Mouse (Mus musculus): Measurements from ENCODE around the gene Qprt. TPM values are rescaled to one million over a fixed set of nuclear protein-coding genes. Genes with fewer than 3 reads are reported as not detected.

The Qprt gene
- total and polyA plus RNA-seq, 2 experiments from 2014 or later: 1.8 to 1.9 TPM

GRCm38 (mm10) chr7:127153477-127153876, 31.5 kb upstream of the Qprt start:
- H3K27ac ChIP-seq (ENCODE audit: low read depth, low read length): no peak overlapping the region
- H3K4me2 ChIP-seq (ENCODE audit: low read depth, low read length, poor library complexity, severe bottlenecking): no peak overlapping the region
- no peak overlapping the region for H3K9ac ChIP-seq (replicated peaks; ENCODE audit: low read length, poor library complexity, severe bottlenecking)
- no peaks in the 10 kb centered on the region for H3K4me1 ChIP-seq (ENCODE audit: insufficient read depth, low read length)
- no peak overlapping the region for H3K4me3 ChIP-seq (ENCODE audit: low read depth, low read length)
- no peak for DNase-seq (ENCODE audit: low spot score)
- H3K36me3 ChIP-seq (ENCODE audit: insufficient read depth, low read length): no peaks in the 10 kb centered on the region
- 89% methylated on average over 3 of the region's 3 CpGs for WGBS
- ATAC-seq (ENCODE audit: low FRiP score): no peak
- no peaks in the 10 kb centered on the region for H3K9me3 ChIP-seq (ENCODE audit: low read length)
- no peak for TF ChIP-seq CTCF (IDR thresholded peaks at IDR 0.05)
- no peaks in the 10 kb centered on the region for H3K27me3 ChIP-seq (ENCODE audit: insufficient read depth, low read length)

DNA sequence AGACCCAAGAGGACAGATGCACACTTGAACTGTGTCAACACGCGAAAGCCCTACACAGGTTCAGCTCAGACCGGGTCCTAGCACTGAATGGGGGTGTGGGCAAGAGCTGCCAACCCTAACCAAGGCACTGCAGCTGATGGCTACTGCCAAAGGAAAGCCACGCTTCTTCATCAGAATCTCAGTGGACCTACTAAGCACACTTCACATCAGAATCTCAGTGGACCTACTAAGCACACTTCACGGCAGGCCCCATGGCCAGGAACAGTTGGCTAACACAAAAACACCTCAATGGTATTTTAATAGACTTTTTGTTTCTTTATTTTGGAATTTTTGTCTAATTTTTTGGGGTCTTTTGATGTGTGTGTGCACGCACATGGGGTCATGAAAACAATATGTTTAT, 30.4 kb upstream of the Qprt start:
- ATAC-seq (ENCODE audit: low FRiP score) (no peak), DNase-seq (ENCODE audit: low spot score) (no peak)
- H3K4me1 ChIP-seq (ENCODE audit: insufficient read depth, low read length): no peaks in the 10 kb centered on the region
- H3K9me3 ChIP-seq (ENCODE audit: low read length): no peaks in the 10 kb centered on the region
- no peak overlapping the region for H3K27ac ChIP-seq (ENCODE audit: low read depth, low read length)
- H3K9ac ChIP-seq (replicated peaks; ENCODE audit: low read length, poor library complexity, severe bottlenecking): no peak overlapping the region
- H3K36me3 ChIP-seq (ENCODE audit: insufficient read depth, low read length): no peaks in the 10 kb centered on the region
- WGBS: 91% methylated on average over 6 of the region's 6 CpGs
- H3K27me3 ChIP-seq (ENCODE audit: insufficient read depth, low read length): no peaks in the 10 kb centered on the region
- no peak overlapping the region for H3K4me2 ChIP-seq (ENCODE audit: low read depth, low read length, poor library complexity, severe bottlenecking)
- H3K4me3 ChIP-seq (ENCODE audit: low read depth, low read length): no peak overlapping the region
- no peak for TF ChIP-seq CTCF (IDR thresholded peaks at IDR 0.05)

DNA sequence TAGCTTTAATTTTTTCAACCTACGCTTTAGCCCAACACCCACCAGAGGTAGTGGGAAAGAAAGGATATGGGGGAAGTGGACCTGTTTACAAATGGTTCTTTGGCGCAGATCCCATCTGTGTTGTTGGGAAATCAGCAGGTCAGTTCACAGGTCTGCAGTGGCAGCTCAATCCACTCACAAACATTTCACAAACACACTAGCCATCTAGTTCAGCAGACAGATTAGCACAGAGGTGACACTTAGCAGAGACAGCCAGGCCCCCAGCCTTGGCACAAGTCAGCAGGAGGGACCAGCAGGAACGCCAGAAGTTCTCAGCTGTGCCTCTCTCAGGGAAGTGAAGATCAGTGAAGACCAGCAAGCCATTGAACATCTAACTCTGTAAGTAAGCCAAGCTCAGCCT, 25.9 kb upstream of the Qprt start:
- ATAC-seq (ENCODE audit: low FRiP score) (no peak), DNase-seq (ENCODE audit: low spot score) (no peak)
- 76% methylated on average over 3 of the region's 3 CpGs for WGBS
- Histone ChIP-seq H3K9ac (replicated peaks; ENCODE audit: low read length, poor library complexity, severe bottlenecking) (no peak overlapping the region), H3K36me3 (ENCODE audit: insufficient read depth, low read length) (no peaks in the 10 kb centered on the region), H3K27me3 (ENCODE audit: insufficient read depth, low read length) (no peaks in the 10 kb centered on the region), H3K4me1 (ENCODE audit: insufficient read depth, low read length) (no peaks in the 10 kb centered on the region), H3K4me2 (ENCODE audit: low read depth, low read length, poor library complexity, severe bottlenecking) (no peak overlapping the region), H3K4me3 (ENCODE audit: low read depth, low read length) (no peak overlapping the region), H3K27ac (ENCODE audit: low read depth, low read length) (no peak overlapping the region), H3K9me3 (ENCODE audit: low read length) (no peaks in the 10 kb centered on the region)
- no peak for TF ChIP-seq CTCF (IDR thresholded peaks at IDR 0.05)

- TF ChIP-seq CTCF (IDR thresholded peaks at IDR 0.05): no peak
- H3K9ac ChIP-seq (replicated peaks; ENCODE audit: low read length, poor library complexity, severe bottlenecking): no peak overlapping the region
- ATAC-seq (ENCODE audit: low FRiP score): no peak
- no peaks in the 10 kb centered on the region for H3K27me3 ChIP-seq (ENCODE audit: insufficient read depth, low read length)
- no peaks in the 10 kb centered on the region for H3K9me3 ChIP-seq (ENCODE audit: low read length)
- H3K36me3 ChIP-seq (ENCODE audit: insufficient read depth, low read length): no peaks in the 10 kb centered on the region
- H3K4me2 ChIP-seq (ENCODE audit: low read depth, low read length, poor library complexity, severe bottlenecking): no peak overlapping the region
- H3K4me1 ChIP-seq (ENCODE audit: insufficient read depth, low read length): no peaks in the 10 kb centered on the region
- H3K27ac ChIP-seq (ENCODE audit: low read depth, low read length): no peak overlapping the region
- 33% methylated on average over 2 of the region's 2 CpGs for WGBS
- DNase-seq (ENCODE audit: low spot score): no peak
- H3K4me3 ChIP-seq (ENCODE audit: low read depth, low read length): no peak overlapping the region
These were observed 24.2 kb upstream of the Qprt start for GRCm38 (mm10) chr7:127146267-127146603.

- H3K27me3 ChIP-seq (ENCODE audit: insufficient read depth, low read length): no peaks in the 10 kb centered on the region
- H3K9me3 ChIP-seq (ENCODE audit: low read length): no peaks in the 10 kb centered on the region
- H3K4me2 ChIP-seq (ENCODE audit: low read depth, low read length, poor library complexity, severe bottlenecking): no peak overlapping the region
- WGBS: 50% methylated on average over 9 of the region's 9 CpGs
- H3K4me3 ChIP-seq (ENCODE audit: low read depth, low read length): no peak overlapping the region
- H3K9ac ChIP-seq (replicated peaks; ENCODE audit: low read length, poor library complexity, severe bottlenecking): no peak overlapping the region
- no peaks in the 10 kb centered on the region for H3K4me1 ChIP-seq (ENCODE audit: insufficient read depth, low read length)
- H3K27ac ChIP-seq (ENCODE audit: low read depth, low read length): no peak overlapping the region
- no peak for TF ChIP-seq CTCF (IDR thresholded peaks at IDR 0.05)
- ATAC-seq (ENCODE audit: low FRiP score) (no peak), DNase-seq (ENCODE audit: low spot score) (no peak)
- no peaks in the 10 kb centered on the region for H3K36me3 ChIP-seq (ENCODE audit: insufficient read depth, low read length)
These were observed 23.6 kb upstream of the Qprt start for GRCm38 (mm10) chr7:127145387-127146266.

DNA sequence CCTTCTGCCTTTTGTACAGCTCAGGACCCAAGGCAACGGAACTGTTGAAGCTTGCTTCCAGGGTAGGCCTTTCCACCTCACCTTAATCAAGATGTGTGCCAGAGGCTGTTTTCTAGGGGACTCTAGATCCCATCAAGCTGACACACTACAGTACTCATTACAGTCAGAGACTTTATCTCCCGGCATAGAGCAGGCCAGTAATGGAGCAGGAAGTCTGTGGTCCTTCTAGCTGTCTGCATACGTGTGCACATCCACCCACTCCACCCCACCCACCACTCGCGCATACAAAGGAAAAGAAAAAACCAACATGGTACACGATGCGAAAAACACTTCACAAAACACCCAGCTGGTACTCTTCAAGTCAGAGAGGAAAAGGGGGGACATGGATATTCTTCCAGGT, 22.4 kb upstream of the Qprt start:
- H3K9ac ChIP-seq (replicated peaks; ENCODE audit: low read length, poor library complexity, severe bottlenecking): no peak overlapping the region
- ATAC-seq (ENCODE audit: low FRiP score) (no peak), DNase-seq (ENCODE audit: low spot score) (no peak)
- H3K4me3 ChIP-seq (ENCODE audit: low read depth, low read length): no peak overlapping the region
- H3K4me2 ChIP-seq (ENCODE audit: low read depth, low read length, poor library complexity, severe bottlenecking): no peak overlapping the region
- no peak for TF ChIP-seq CTCF (IDR thresholded peaks at IDR 0.05)
- no peaks in the 10 kb centered on the region for H3K4me1 ChIP-seq (ENCODE audit: insufficient read depth, low read length)
- no peaks in the 10 kb centered on the region for H3K9me3 ChIP-seq (ENCODE audit: low read length)
- no peak overlapping the region for H3K27ac ChIP-seq (ENCODE audit: low read depth, low read length)
- WGBS: 91% methylated on average over 7 of the region's 7 CpGs
- H3K36me3 ChIP-seq (ENCODE audit: insufficient read depth, low read length): no peaks in the 10 kb centered on the region
- H3K27me3 ChIP-seq (ENCODE audit: insufficient read depth, low read length): no peaks in the 10 kb centered on the region

Data from midbrain, postnatal 0 days (tissue).